Mouse (Mus musculus) myocyte (in vitro differentiated cells): Measurements from ENCODE around the gene Olfr97. TPM values are rescaled to one million over a fixed set of nuclear protein-coding genes. Genes with fewer than 3 reads are reported as not detected.

Experiments used
- H3K27me3 ChIP-seq: one replicate; pipeline ENCODE4 v1.6.1; 2011; ENCODE audit not compliant: control insufficient read depth, insufficient read depth, insufficient read length
- H3K36me3 ChIP-seq: one replicate; pipeline ENCODE4 v1.6.1; 2011; ENCODE audit not compliant: control insufficient read depth, insufficient read depth
- H3K4me2 ChIP-seq: one replicate; pipeline ENCODE4 v1.6.1; 2011; ENCODE audit warnings: low read depth, control low read depth
- H3K4me3 ChIP-seq: one replicate; pipeline ENCODE4 v1.5.1; 2011; ENCODE audit warnings: mild to moderate bottlenecking, control low read depth, moderate library complexity
- H3K79me2 ChIP-seq: one replicate; pipeline ENCODE4 v1.6.1; 2011; ENCODE audit not compliant: control insufficient read depth, insufficient read depth
- H3ac ChIP-seq: one replicate; pipeline ENCODE4 v1.6.1; 2011; ENCODE audit not compliant: control insufficient read depth, insufficient read length
- CEBPB ChIP-seq: IDR thresholded peaks from 2 replicates; pipeline ENCODE4 v1.6.1; 2011; ENCODE audit warnings: mild to moderate bottlenecking, moderate library complexity; ENCODE audit not compliant: poor library complexity, insufficient read depth, severe bottlenecking
- E2F4 ChIP-seq: IDR thresholded peaks from one replicate; pipeline ENCODE4 v1.6.1; 2011; ENCODE audit warnings: mild to moderate bottlenecking, control low read depth, moderate library complexity; ENCODE audit not compliant: insufficient read depth
- MAX ChIP-seq: IDR thresholded peaks from one replicate; pipeline ENCODE4 v1.6.1; 2011; ENCODE audit warnings: low read depth, mild to moderate bottlenecking, control low read depth
- MYOD1 ChIP-seq, 3 experiments: IDR thresholded peaks; one replicate each; pipeline ENCODE4 v1.6.1; 2011; ENCODE audit warnings: control low read depth in 2 of 3, low read depth in 2 of 3, mild to moderate bottlenecking in 2 of 3, moderate library complexity in 1 of 3; ENCODE audit not compliant: insufficient read length in 2 of 3, control insufficient read depth in 1 of 3
- MYOG ChIP-seq, 3 experiments: IDR thresholded peaks; one replicate each; pipeline ENCODE4 v1.6.1; 2011; ENCODE audit warnings: control low read depth in 2 of 3, low read depth in 2 of 3, mild to moderate bottlenecking in 2 of 3; ENCODE audit not compliant: insufficient read length in 2 of 3, control insufficient read depth in 1 of 3, insufficient read depth in 1 of 3
- POLR2A ChIP-seq: IDR thresholded peaks from one replicate; pipeline ENCODE4 v1.6.1; 2011; ENCODE audit warnings: low read depth, mild to moderate bottlenecking, control low read depth, moderate library complexity; ENCODE audit not compliant: insufficient read length
- POLR2AphosphoS2 ChIP-seq: IDR thresholded peaks from one replicate; pipeline ENCODE4 v1.6.1; 2011; ENCODE audit warnings: low read depth, control low read depth; ENCODE audit not compliant: insufficient read length
- REST ChIP-seq: IDR thresholded peaks from one replicate; pipeline ENCODE4 v1.6.1; 2011; ENCODE audit warnings: mild to moderate bottlenecking, control low read depth, moderate library complexity; ENCODE audit not compliant: insufficient read depth, insufficient read length
- SRF ChIP-seq: IDR thresholded peaks from one replicate; pipeline ENCODE4 v1.6.1; 2011; ENCODE audit warnings: low read depth; ENCODE audit not compliant: control insufficient read depth, insufficient read length
- TCF12 ChIP-seq: IDR thresholded peaks from one replicate; pipeline ENCODE4 v1.6.1; 2011; ENCODE audit warnings: mild to moderate bottlenecking, control low read depth; ENCODE audit not compliant: poor library complexity, insufficient read depth, severe bottlenecking
- TCF3 ChIP-seq: IDR thresholded peaks from one replicate; pipeline ENCODE4 v1.6.1; 2011; ENCODE audit warnings: low read depth, control low read depth; ENCODE audit not compliant: insufficient read length
- USF1 ChIP-seq: IDR thresholded peaks from one replicate; pipeline ENCODE4 v1.6.1; 2011; ENCODE audit warnings: low read depth, mild to moderate bottlenecking, control low read depth, moderate library complexity
- polyA plus RNA-seq: library from polyadenylated mRNA; unstranded; fragments of >200 nt; fragmentation: generic; extraction: Trizol; gene quantifications from one replicate; pipeline ENCODE4 v1.2.1, GENCODE M21; 2012; ENCODE audit warnings: missing spikeins

Olfr97 gene
- polyA plus RNA-seq, 1 experiment, result not detected

DNA sequence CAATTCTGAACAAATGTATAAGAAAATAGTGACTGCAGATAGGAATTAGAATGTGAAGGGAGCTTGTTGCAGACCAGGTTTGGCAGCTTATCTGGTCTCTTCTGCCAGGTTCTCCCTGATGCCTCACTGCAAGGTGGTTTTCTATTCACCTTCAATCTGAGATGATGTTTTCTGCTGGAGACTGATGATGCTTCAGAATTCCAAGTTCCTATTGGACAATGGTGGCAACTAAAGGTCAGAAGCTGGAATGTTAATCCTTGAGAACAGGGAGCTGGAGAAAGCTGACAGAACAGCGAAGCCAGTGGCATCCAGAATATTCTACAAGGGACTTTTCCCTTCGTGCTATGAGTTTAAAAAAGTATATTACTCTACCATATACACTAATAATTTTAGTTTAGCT is 46.4 kb downstream of the Olfr97 start:
- TF ChIP-seq CEBPB (no peak), USF1 (no peak), MYOD1 (IDR thresholded peaks at IDR 0.05; ENCODE audit: control insufficient read depth in 1 of 3, insufficient read length in 2 of 3, low read depth in 2 of 3) (no peak)
- H3K4me3 ChIP-seq, result no peak overlapping the region
- no peaks in the 10 kb centered on the region for H3K27me3 ChIP-seq
- H3K36me3 ChIP-seq, result no peaks in the 10 kb centered on the region
- H3K4me2 ChIP-seq, result no peak overlapping the region
- no peak overlapping the region for H3ac ChIP-seq
- H3K79me2 ChIP-seq, result no peaks in the 10 kb centered on the region

DNA sequence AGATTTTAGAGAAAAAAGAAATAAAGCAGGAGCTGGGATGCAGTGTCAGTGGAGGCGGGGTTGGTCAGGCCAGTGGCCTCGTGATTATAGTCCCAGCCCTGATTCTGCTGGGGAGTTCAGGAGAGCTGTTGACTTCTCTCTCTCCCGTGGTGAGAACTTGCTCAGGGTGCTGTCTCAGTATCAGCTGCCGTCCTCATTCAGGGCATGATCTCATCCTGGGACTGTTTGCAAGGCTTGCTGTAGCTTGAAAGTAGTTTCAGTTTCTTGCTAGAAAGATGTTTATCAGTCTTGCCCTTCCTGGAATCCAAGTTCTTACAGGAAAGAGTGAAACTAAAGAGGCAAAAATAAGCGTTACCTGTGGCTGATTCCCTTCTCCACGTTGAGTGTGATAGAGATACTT is 51.7 kb downstream of the Olfr97 start:
- Histone ChIP-seq H3K4me3 (no peak overlapping the region), H3K27me3 (no peaks in the 10 kb centered on the region), H3K4me2 (peak overlapping the region; percentile 47), H3ac (no peak overlapping the region), H3K36me3 (no peaks in the 10 kb centered on the region), H3K79me2 (no peaks in the 10 kb centered on the region)
- TF ChIP-seq REST (no peak), USF1 (no peak), POLR2AphosphoS2 (no peak), MYOD1 (IDR thresholded peaks at IDR 0.05; ENCODE audit: control insufficient read depth in 1 of 3, insufficient read length in 2 of 3, low read depth in 2 of 3) (no peak), POLR2A (no peak), MAX (no peak), E2F4 (no peak), MYOG (IDR thresholded peaks at IDR 0.05; ENCODE audit: control insufficient read depth in 1 of 3, insufficient read depth in 1 of 3, insufficient read length in 2 of 3, low read depth in 2 of 3) (no peak), TCF12 (no peak), CEBPB (no peak), TCF3 (no peak), SRF (no peak)

Other genes with a start within 250 kb of the Olfr97 start
- gene H2-M5, start 247.8 kb downstream of the Olfr97 start, polyA plus RNA-seq, result 0.07 TPM
- 14.2 TPM for gene Zfp57, start 236.2 kb downstream of the Olfr97 start, polyA plus RNA-seq
- 0.04 TPM for gene Mog, start 213.9 kb downstream of the Olfr97 start, polyA plus RNA-seq
- gene Gabbr1, start 191.4 kb downstream of the Olfr97 start, polyA plus RNA-seq, result 15.9 TPM
- not detected for gene Olfr90, start 148.8 kb downstream of the Olfr97 start, polyA plus RNA-seq
- gene Olfr91, start 139.1 kb downstream of the Olfr97 start, polyA plus RNA-seq, result not detected
- gene Olfr92, start 117.2 kb downstream of the Olfr97 start, polyA plus RNA-seq, result not detected
- not detected for gene Olfr93, start 75.8 kb downstream of the Olfr97 start, polyA plus RNA-seq
- not detected for gene Ubd, start 43.4 kb downstream of the Olfr97 start, polyA plus RNA-seq
- gene Olfr94, start 36.3 kb downstream of the Olfr97 start, polyA plus RNA-seq, result not detected
- gene Olfr95, start 24.2 kb downstream of the Olfr97 start, polyA plus RNA-seq, result not detected
- gene Olfr96, start 17.2 kb downstream of the Olfr97 start, polyA plus RNA-seq, result not detected
- gene Olfr98, start 26.4 kb upstream of the Olfr97 start, polyA plus RNA-seq, result not detected
- gene H2-M3, start 32.9 kb upstream of the Olfr97 start, polyA plus RNA-seq, result 4.3 TPM
- gene Olfr99, start 46.1 kb upstream of the Olfr97 start, polyA plus RNA-seq, result 0.02 TPM
- gene Olfr101, start 67.0 kb upstream of the Olfr97 start, polyA plus RNA-seq, result not detected
- gene Olfr102, start 79.7 kb upstream of the Olfr97 start, polyA plus RNA-seq, result not detected
- gene Olfr103, start 102.4 kb upstream of the Olfr97 start, polyA plus RNA-seq, result not detected
- not detected for gene Olfr104-ps, start 122.3 kb upstream of the Olfr97 start, polyA plus RNA-seq
- not detected for gene Olfr105-ps, start 141.7 kb upstream of the Olfr97 start, polyA plus RNA-seq
- gene Olfr106-ps, start 153.1 kb upstream of the Olfr97 start, polyA plus RNA-seq, result not detected
- gene Olfr107, start 161.9 kb upstream of the Olfr97 start, polyA plus RNA-seq, result not detected
- gene Olfr108, start 208.2 kb upstream of the Olfr97 start, polyA plus RNA-seq, result not detected
- gene Olfr109, start 221.6 kb upstream of the Olfr97 start, polyA plus RNA-seq, result not detected
- not detected for gene H2-M2, start 246.2 kb upstream of the Olfr97 start, polyA plus RNA-seq